Mouse (Mus musculus) MEL (cell line): ENCODE data around the gene Osgin1. TPM values are rescaled to one million over a fixed set of nuclear protein-coding genes. Genes with fewer than 3 reads are reported as not detected.

Experiments
- DNase-seq: peaks from one replicate; pipeline ENCODE4 v3.0.0; 2011; ENCODE audit warnings: low read depth, low spot score
- H3K27ac ChIP-seq: 2 replicates; pipeline ENCODE4 v1.5.1; 2012; ENCODE audit warnings: low read depth, mild to moderate bottlenecking, control low read depth, low read length, moderate library complexity; ENCODE audit not compliant: control insufficient read depth
- H3K27me3 ChIP-seq, 2 experiments: fragments of 150-350 bp in 1 of 2; sonication (generic) in 1 of 2; 2 replicates each; pipeline ENCODE4 v1.6.1; 2012; ENCODE audit warnings: low read length in 2 of 2, mild to moderate bottlenecking in 2 of 2, improper control_type of control experiment in 1 of 2, moderate library complexity in 1 of 2; ENCODE audit not compliant: insufficient read depth in 2 of 2, control insufficient read depth in 1 of 2
- H3K36me3 ChIP-seq, 2 experiments: 2 replicates each; pipeline ENCODE4 v1.6.1; 2012 to 2014; ENCODE audit warnings: low read length in 2 of 2, improper control_type of control experiment in 1 of 2, inconsistent platforms in 1 of 2, mild to moderate bottlenecking in 1 of 2; ENCODE audit not compliant: insufficient read depth in 2 of 2, control insufficient read depth in 1 of 2
- H3K4me1 ChIP-seq, 2 experiments: fragments of 150-350 bp in 1 of 2; sonication (generic) in 1 of 2; 2 replicates each; pipeline ENCODE4 v1.6.1; 2012; ENCODE audit warnings: low read length in 2 of 2, improper control_type of control experiment in 1 of 2, mild to moderate bottlenecking in 1 of 2; ENCODE audit not compliant: insufficient read depth in 2 of 2, control insufficient read depth in 1 of 2
- H3K4me3 ChIP-seq, 2 experiments: fragments of 150-350 bp in 1 of 2; sonication (generic) in 1 of 2; 2 replicates each; pipeline ENCODE4 v1.5.1; 2012; ENCODE audit warnings: low read depth in 2 of 2, low read length in 2 of 2, mild to moderate bottlenecking in 2 of 2, moderate library complexity in 2 of 2, control low read depth in 1 of 2, improper control_type of control experiment in 1 of 2; ENCODE audit not compliant: control insufficient read depth in 1 of 2, insufficient read depth in 1 of 2
- H3K79me2 ChIP-seq: 2 replicates; pipeline ENCODE4 v1.6.1; 2012; ENCODE audit warnings: mild to moderate bottlenecking, low read length, moderate library complexity; ENCODE audit not compliant: control insufficient read depth, poor library complexity, insufficient read depth
- H3K9ac ChIP-seq: 2 replicates; pipeline ENCODE4 v1.6.1; 2012; ENCODE audit warnings: low read depth, mild to moderate bottlenecking, control low read depth, low read length, moderate library complexity; ENCODE audit not compliant: control insufficient read depth, poor library complexity, severe bottlenecking
- H3K9me3 ChIP-seq: fragments of 150-350 bp; sonication (generic); replicated peaks from 2 replicates; pipeline ENCODE4 v1.6.1; 2012; ENCODE audit warnings: mild to moderate bottlenecking, low read length, improper control_type of control experiment, moderate library complexity; ENCODE audit not compliant: insufficient read depth
- BHLHE40 ChIP-seq: IDR thresholded peaks from 2 replicates; pipeline ENCODE4 v1.6.1; 2012; ENCODE audit warnings: low read depth, mild to moderate bottlenecking, inconsistent platforms, low read length, improper control_type of control experiment, borderline replicate concordance
- CHD2 ChIP-seq: IDR thresholded peaks from 2 replicates; pipeline ENCODE4 v1.6.1; 2011; ENCODE audit warnings: low read length, improper control_type of control experiment
- CTCF ChIP-seq, 3 experiments: IDR thresholded peaks in 2 of 3; conservative IDR thresholded peaks in 1 of 3; 2 replicates each; pipeline ENCODE4 v1.5.1; 2011 to 2012; ENCODE audit warnings: low read length in 3 of 3, low read depth in 2 of 3, mild to moderate bottlenecking in 2 of 3, improper control_type of control experiment in 1 of 3, inconsistent platforms in 1 of 3, mixed read lengths in 1 of 3, moderate library complexity in 1 of 3; ENCODE audit not compliant: control insufficient read depth in 1 of 3, insufficient read depth in 1 of 3, poor library complexity in 1 of 3, severe bottlenecking in 1 of 3
- E2F4 ChIP-seq: IDR thresholded peaks from 2 replicates; pipeline ENCODE4 v1.6.1; 2011; ENCODE audit warnings: low read depth, low read length, improper control_type of control experiment, borderline replicate concordance
- ELF1 ChIP-seq: IDR thresholded peaks from 2 replicates; pipeline ENCODE4 v1.6.1; 2014; ENCODE audit warnings: low read depth, mild to moderate bottlenecking, inconsistent platforms, low read length, improper control_type of control experiment, moderate library complexity
- ETS1 ChIP-seq: IDR thresholded peaks from 2 replicates; pipeline ENCODE4 v1.6.1; 2012; ENCODE audit warnings: low read depth, mild to moderate bottlenecking, inconsistent platforms, low read length, improper control_type of control experiment, moderate library complexity
- HCFC1 ChIP-seq: IDR thresholded peaks from 2 replicates; pipeline ENCODE4 v1.6.1; 2012; ENCODE audit warnings: low read depth, mild to moderate bottlenecking, inconsistent platforms, low read length, improper control_type of control experiment, moderate library complexity
- JUND ChIP-seq: IDR thresholded peaks from 2 replicates; pipeline ENCODE4 v1.6.1; 2011; ENCODE audit warnings: low read depth, mild to moderate bottlenecking, improper control_type of control experiment, low read length
- KAT2A ChIP-seq: conservative IDR thresholded peaks from 2 replicates; pipeline ENCODE4 v1.6.1; 2012; ENCODE audit warnings: low read depth, low read length, improper control_type of control experiment, inconsistent platforms
- MAX ChIP-seq: IDR thresholded peaks from 2 replicates; pipeline ENCODE4 v1.6.1; 2011; ENCODE audit warnings: low read length, improper control_type of control experiment
- MAZ ChIP-seq: IDR thresholded peaks from 2 replicates; pipeline ENCODE4 v1.6.1; 2012; ENCODE audit warnings: low read depth, mild to moderate bottlenecking, inconsistent platforms, low read length, improper control_type of control experiment
- MXI1 ChIP-seq: IDR thresholded peaks from 2 replicates; pipeline ENCODE4 v1.6.1; 2011; ENCODE audit warnings: mild to moderate bottlenecking, low read depth, low read length, improper control_type of control experiment
- NELFE ChIP-seq: IDR thresholded peaks from 2 replicates; pipeline ENCODE4 v1.6.1; 2011; ENCODE audit warnings: low read depth, low read length, improper control_type of control experiment
- NRF1 ChIP-seq: IDR thresholded peaks from 2 replicates; pipeline ENCODE4 v1.6.1; 2014; ENCODE audit warnings: low read depth, mild to moderate bottlenecking, inconsistent platforms, low read length, improper control_type of control experiment, moderate library complexity; ENCODE audit not compliant: poor library complexity, insufficient read depth, severe bottlenecking
- POLR2A ChIP-seq, 2 experiments: IDR thresholded peaks; 2 replicates each; pipeline ENCODE4 v1.6.1; 2011 to 2012; ENCODE audit warnings: low read length in 2 of 2, mild to moderate bottlenecking in 2 of 2, control low read depth in 1 of 2, improper control_type of control experiment in 1 of 2, low read depth in 1 of 2, moderate library complexity in 1 of 2; ENCODE audit not compliant: control insufficient read depth in 1 of 2, insufficient read depth in 1 of 2, poor library complexity in 1 of 2
- POLR2AphosphoS2 ChIP-seq: IDR thresholded peaks from 2 replicates; pipeline ENCODE4 v1.6.1; 2011; ENCODE audit warnings: low read length, improper control_type of control experiment
- RCOR1 ChIP-seq: IDR thresholded peaks from 2 replicates; pipeline ENCODE4 v1.6.1; 2012; ENCODE audit warnings: low read depth, mild to moderate bottlenecking, inconsistent platforms, low read length, improper control_type of control experiment
- SIN3A ChIP-seq: IDR thresholded peaks from 2 replicates; pipeline ENCODE4 v1.6.1; 2012; ENCODE audit warnings: low read length, improper control_type of control experiment, inconsistent platforms
- SMC3 ChIP-seq: IDR thresholded peaks from 2 replicates; pipeline ENCODE4 v1.6.1; 2011; ENCODE audit warnings: low read depth, low read length, improper control_type of control experiment
- TAL1 ChIP-seq: IDR thresholded peaks from 2 replicates; pipeline ENCODE4 v1.6.1; 2012; ENCODE audit warnings: mild to moderate bottlenecking, inconsistent platforms, low read length, moderate library complexity, mixed read lengths
- TBP ChIP-seq: IDR thresholded peaks from 2 replicates; pipeline ENCODE4 v1.8.0; 2011; ENCODE audit warnings: low read depth, low read length, improper control_type of control experiment
- TCF12 ChIP-seq: IDR thresholded peaks from 2 replicates; pipeline ENCODE4 v1.6.1; 2014; ENCODE audit warnings: low read depth, mild to moderate bottlenecking, inconsistent platforms, low read length, improper control_type of control experiment, moderate library complexity
- USF1 ChIP-seq: IDR thresholded peaks from 2 replicates; pipeline ENCODE4 v1.6.1; 2014; ENCODE audit warnings: low read depth, mild to moderate bottlenecking, inconsistent platforms, low read length, improper control_type of control experiment, moderate library complexity
- ZC3H11A ChIP-seq: IDR thresholded peaks from 2 replicates; pipeline ENCODE4 v1.6.1; 2012; ENCODE audit warnings: low read depth, mild to moderate bottlenecking, inconsistent platforms, low read length, improper control_type of control experiment
- ZMIZ1 ChIP-seq: IDR thresholded peaks from 2 replicates; pipeline ENCODE4 v1.6.1; 2012; ENCODE audit warnings: low read depth, mild to moderate bottlenecking, inconsistent platforms, low read length, improper control_type of control experiment, moderate library complexity
- polyA plus RNA-seq, 2 experiments: library from polyadenylated mRNA; stranded (reverse) in 1 of 2; unstranded in 1 of 2; fragments of >175 nt in 1 of 2; fragments of >200 nt in 1 of 2; gene quantifications; 2 replicates each; pipeline versions ENCODE4 v1.2.1 to v1.2.4; 2012; ENCODE audit warnings: low replicate concordance in 2 of 2, low read depth in 1 of 2; ENCODE audit not compliant: insufficient read length in 2 of 2, insufficient read depth in 1 of 2, missing spikeins in 1 of 2
- total RNA-seq: library from RNA; depleted of rRNA; stranded (reverse); fragments of 300-350 nt; gene quantifications from 2 replicates; pipeline ENCODE4 v1.2.3, GENCODE M21; 2012

Gene Osgin1
- total and polyA plus RNA-seq, 3 experiments = 0.08 to 0.84 TPM; not detected in 1

DNA sequence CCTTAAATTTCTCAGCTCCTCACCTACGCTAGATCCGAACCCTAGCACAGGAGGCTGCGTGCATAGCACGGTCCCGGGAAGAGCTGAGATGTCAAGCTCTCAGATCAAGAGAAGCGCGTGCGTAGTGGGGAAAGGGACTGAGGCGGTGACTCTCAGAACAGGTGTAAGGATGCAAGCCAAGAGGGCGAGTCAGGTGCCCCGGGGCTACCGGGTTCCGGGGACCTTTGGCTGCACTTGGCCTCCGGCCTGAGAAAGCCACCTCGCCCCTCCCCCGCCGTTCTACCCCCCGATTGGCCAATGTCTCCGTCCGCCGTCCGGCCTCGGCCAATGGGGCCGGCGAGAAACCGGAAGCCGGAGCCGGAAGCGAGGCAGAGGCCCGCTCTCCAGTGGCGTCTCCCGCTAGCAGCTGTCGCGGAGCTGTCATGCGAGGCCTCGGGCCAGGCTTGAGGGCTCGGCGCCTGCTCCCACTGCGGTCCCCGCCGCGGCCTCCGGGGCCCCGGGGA is 39.3 kb upstream of the Osgin1 start, which contains the start of gene Mlycd:
Gene Mlycd (plus strand): TSS at position 355 of the 503 bp plus-strand sequence.
- Histone ChIP-seq H3K4me1 (peaks cover 0 to 8% of the 10 kb centered on the region in 2 experiments; a peak in 3 of 4 replicates), H3K36me3 (peaks cover 0 to 6% of the 10 kb centered on the region in 2 experiments; a peak in 1 of 4 replicates), H3K79me2 (peaks cover 10% of the 10 kb centered on the region), H3K9me3 (no peaks in the 10 kb centered on the region), H3K27ac (peak within 1 kb of the TSS; percentile 38), H3K4me3 (peak within 1 kb of the TSS; percentile 72 to 84), H3K9ac (peak within 1 kb of the TSS; percentile 95), H3K27me3 (no peaks in the 10 kb centered on the region; a peak in 1 of 4 replicates)
- peak; percentile 93 for DNase-seq
- TF ChIP-seq NELFE (peak; percentile 72), CHD2 (peak; percentile 47; the same call in 1 of the 2 replicates), MAX (peak; percentile 54; the same call in 1 of the 2 replicates), ELF1 (peak; percentile 83), JUND (no peak), HCFC1 (peak; percentile 82), KAT2A (no peak; the same call in 1 of the 2 replicates), SIN3A (peak; percentile 89), POLR2AphosphoS2 (peak; percentile 55; the same call in 1 of the 2 replicates), CTCF (IDR thresholded peaks at IDR 0.05 in 2 of 3, conservative IDR thresholded peaks at IDR 0.05 in 1 of 3; ENCODE audit: control insufficient read depth in 1 of 3, insufficient read depth in 1 of 3, low read depth in 2 of 3, low read length in 3 of 3, poor library complexity in 1 of 3, severe bottlenecking in 1 of 3) (no peak), POLR2A (IDR thresholded peaks at IDR 0.05; ENCODE audit: control insufficient read depth in 1 of 2, insufficient read depth in 1 of 2, low read depth in 1 of 2, low read length in 2 of 2, poor library complexity in 1 of 2) (peak; percentile 76 to 85; a peak in 3 of 4 replicates), BHLHE40 (no peak), ETS1 (peak; percentile 43; the same call in 1 of the 2 replicates), TBP (peak; percentile 60), NRF1 (peak; percentile 54; the same call in 1 of the 2 replicates), TCF12 (0 out of 2 replicates have a peak, but pooled peaks have one; percentile 26), E2F4 (no peak), RCOR1 (no peak), MAZ (no peak), ZMIZ1 (no peak), USF1 (peak; percentile 60), TAL1 (no peak), ZC3H11A (0 out of 2 replicates have a peak, but pooled peaks have one; percentile 8), SMC3 (no peak), MXI1 (peak; percentile 69)
